Mouse (Mus musculus) heart, embryonic 13.5 days (tissue): ENCODE data around the gene 1700025G04Rik. TPM values are rescaled to one million over a fixed set of nuclear protein-coding genes. Genes with fewer than 3 reads are reported as not detected.

Experiments
- ATAC-seq: fragments of 200-750 bp; cut with Nextera tagmentation; 2 replicates; pipeline ENCODE4 v1.8.0; 2017; ENCODE audit warnings: moderate TSS enrichment; ENCODE audit not compliant: insufficient number of reproducible peaks, low FRiP score, low TSS enrichment; ENCODE audit errors: extremely low read depth
- H3K27ac ChIP-seq: fragments of 300-500 bp; sonication (generic); replicated peaks from 2 replicates; pipeline ENCODE4 v1.5.1; 2015; ENCODE audit warnings: moderate library complexity, mild to moderate bottlenecking, inconsistent platforms
- H3K27me3 ChIP-seq: fragments of 300-500 bp; sonication (generic); replicated peaks from 2 replicates; pipeline ENCODE4 v1.6.1; 2015; ENCODE audit warnings: mild to moderate bottlenecking, inconsistent platforms
- H3K36me3 ChIP-seq: fragments of 300-500 bp; sonication (generic); 2 replicates; pipeline ENCODE4 v1.6.1; 2015; ENCODE audit warnings: mild to moderate bottlenecking, inconsistent platforms
- H3K4me1 ChIP-seq: fragments of 300-500 bp; sonication (generic); 2 replicates; pipeline ENCODE4 v1.6.1; 2015; ENCODE audit warnings: inconsistent platforms
- H3K4me2 ChIP-seq: fragments of 300-500 bp; sonication (generic); 2 replicates; pipeline ENCODE4 v1.6.1; 2015; ENCODE audit warnings: inconsistent platforms, mild to moderate bottlenecking, moderate library complexity
- H3K4me3 ChIP-seq: fragments of 300-500 bp; sonication (generic); 2 replicates; pipeline ENCODE4 v1.5.1; 2015; ENCODE audit warnings: moderate library complexity, mild to moderate bottlenecking, inconsistent platforms
- H3K9ac ChIP-seq: fragments of 300-500 bp; sonication (generic); 2 replicates; pipeline ENCODE4 v1.6.1; 2015; ENCODE audit warnings: inconsistent platforms, mild to moderate bottlenecking, moderate library complexity
- H3K9me3 ChIP-seq: fragments of 300-500 bp; sonication (generic); 2 replicates; pipeline ENCODE4 v1.6.1; 2016; ENCODE audit warnings: inconsistent platforms
- WGBS: fragments of 180-500 bp; shearing (Covaris S2); methylation state at CpG from one replicate; pipeline ENCODE4 v1.1.7; 2015; ENCODE audit warnings: mixed read lengths; 5-methylcytosine and 5-hydroxymethylcytosine counted together
- polyA plus RNA-seq: library from polyadenylated mRNA; unstranded; fragments of >200 nt; fragmentation: Nextera tagmentation; extraction: Ambion mirVana; gene quantifications from 2 replicates; pipeline ENCODE4 v1.2.1, GENCODE M21; 2015

The 1700025G04Rik gene
- polyA plus RNA-seq, 1 experiment from 2014 or later = 24.3 TPM

DNA sequence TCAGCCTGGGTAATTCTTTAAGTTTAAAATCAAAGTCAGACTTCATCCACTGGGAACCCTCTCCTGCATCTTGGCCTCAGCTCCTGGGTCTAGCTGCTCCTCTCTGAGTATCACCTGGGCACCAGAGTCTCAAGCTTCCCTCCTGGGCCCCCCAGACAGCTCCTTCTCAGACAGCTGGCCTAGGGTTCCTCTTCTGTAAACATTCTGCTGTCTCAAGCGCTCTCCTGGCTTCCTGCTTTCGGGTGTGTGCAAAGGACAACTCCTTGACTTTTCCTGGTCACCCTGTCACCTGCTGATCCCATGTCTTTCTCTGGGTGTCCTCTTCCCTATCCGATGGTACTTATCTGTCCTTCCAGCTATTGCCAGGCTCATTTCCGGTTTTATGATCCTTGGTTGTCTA is 99.3 kb downstream of the 1700025G04Rik start:
- 71% methylated on average over 4 of the region's 4 CpGs for WGBS
- ATAC-seq = no peak
- H3K4me3 ChIP-seq = no peak overlapping the region
- no peak overlapping the region for H3K9ac ChIP-seq
- peaks cover 5% of the 10 kb centered on the region for H3K9me3 ChIP-seq
- no peak overlapping the region for H3K4me2 ChIP-seq
- no peaks in the 10 kb centered on the region for H3K27me3 ChIP-seq
- peaks cover 4% of the 10 kb centered on the region for H3K36me3 ChIP-seq
- peaks cover 24% of the 10 kb centered on the region for H3K4me1 ChIP-seq
- no peak overlapping the region for H3K27ac ChIP-seq

DNA sequence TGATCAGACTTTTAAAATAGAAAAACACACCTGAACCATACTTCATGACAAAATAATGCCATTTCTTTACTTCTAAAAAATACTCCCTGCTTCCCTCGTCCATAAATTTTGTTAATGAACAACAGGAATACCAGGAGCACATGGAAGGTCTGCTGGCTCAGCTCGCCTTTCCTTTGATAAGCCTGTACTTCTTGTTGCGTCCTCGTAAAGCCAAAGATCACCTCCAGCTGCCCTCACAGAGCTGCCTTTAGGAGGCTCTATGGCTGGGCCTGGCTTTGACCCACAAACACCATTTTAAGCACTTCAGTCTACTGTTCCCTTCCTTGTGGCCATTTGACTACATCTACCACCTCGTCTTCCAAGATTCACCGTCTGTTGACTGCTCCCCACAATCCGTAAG is 101.2 kb downstream of the 1700025G04Rik start:
- ATAC-seq = no peak
- no peaks in the 10 kb centered on the region for H3K27me3 ChIP-seq
- no peak overlapping the region for H3K9ac ChIP-seq
- H3K4me2 ChIP-seq = no peak overlapping the region
- H3K27ac ChIP-seq = no peak overlapping the region
- 73% methylated on average over 7 of the region's 7 CpGs for WGBS
- H3K4me1 ChIP-seq = peaks cover 24% of the 10 kb centered on the region
- H3K36me3 ChIP-seq = peaks cover 4% of the 10 kb centered on the region
- peaks cover 5% of the 10 kb centered on the region for H3K9me3 ChIP-seq
- H3K4me3 ChIP-seq = no peak overlapping the region

DNA sequence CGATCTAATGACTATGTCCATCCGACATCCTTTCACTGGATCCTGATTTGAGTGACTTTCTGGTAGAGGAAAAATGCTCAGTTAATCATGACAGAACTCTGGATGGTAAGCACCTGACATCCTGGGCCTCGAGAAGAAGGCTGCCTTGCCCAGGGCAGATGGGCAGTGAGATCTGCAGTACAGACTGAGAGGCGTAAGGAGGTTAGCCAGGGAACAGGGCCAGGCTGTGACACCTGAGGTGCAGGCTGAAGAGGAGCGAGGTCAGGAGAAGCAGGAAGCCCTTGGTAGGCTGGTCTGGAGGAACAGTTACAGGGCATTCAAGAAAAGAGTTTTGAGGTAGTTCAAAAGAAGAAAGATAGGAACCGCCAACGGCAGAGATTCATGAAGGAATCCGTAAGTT is 101.9 kb downstream of the 1700025G04Rik start:
- Histone ChIP-seq H3K9me3 (peaks cover 5% of the 10 kb centered on the region), H3K4me2 (no peak overlapping the region), H3K36me3 (peaks cover 4% of the 10 kb centered on the region), H3K27me3 (no peaks in the 10 kb centered on the region), H3K4me3 (no peak overlapping the region), H3K9ac (no peak overlapping the region), H3K27ac (no peak overlapping the region), H3K4me1 (peaks cover 24% of the 10 kb centered on the region)
- no peak for ATAC-seq
- 83% methylated on average over 8 of the region's 8 CpGs for WGBS

- Histone ChIP-seq H3K27ac (peak overlapping the region; percentile 34), H3K9ac (no peak overlapping the region), H3K4me1 (peaks cover 24% of the 10 kb centered on the region), H3K4me2 (no peak overlapping the region), H3K4me3 (no peak overlapping the region), H3K9me3 (no peaks in the 10 kb centered on the region), H3K27me3 (no peaks in the 10 kb centered on the region), H3K36me3 (no peaks in the 10 kb centered on the region; the same call in 1 of the 2 replicates)
- ATAC-seq = peak; percentile 51; the same call in 1 of the 2 replicates
- 47% methylated on average over 11 of the region's 11 CpGs for WGBS
These were observed 103.7 kb downstream of the 1700025G04Rik start for GRCm38 (mm10) chr1:151986024-151986778.

DNA sequence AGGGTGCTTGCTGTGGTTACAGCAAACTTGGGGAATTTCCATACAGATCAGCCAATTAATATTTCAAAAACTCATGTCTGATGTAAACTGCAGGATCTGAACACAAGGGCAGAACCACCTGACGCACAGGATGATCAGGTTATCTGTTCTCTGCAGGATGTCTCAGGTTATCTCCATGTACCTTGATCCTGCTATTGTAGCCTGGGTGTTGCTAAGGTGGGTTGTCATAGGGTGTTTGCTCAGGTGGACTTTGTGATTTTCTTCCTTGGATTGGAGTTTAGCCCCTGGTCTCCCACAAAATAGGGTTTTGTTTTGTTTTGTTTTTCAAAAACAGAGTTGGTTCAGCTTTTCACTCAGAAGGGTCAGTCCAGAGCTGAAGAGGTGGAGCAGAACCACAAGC is 104.9 kb downstream of the 1700025G04Rik start:
- Histone ChIP-seq H3K36me3 (no peaks in the 10 kb centered on the region), H3K9ac (no peak overlapping the region), H3K4me2 (no peak overlapping the region), H3K4me3 (no peak overlapping the region), H3K27ac (no peak overlapping the region), H3K4me1 (peaks cover 31% of the 10 kb centered on the region), H3K9me3 (no peaks in the 10 kb centered on the region), H3K27me3 (no peaks in the 10 kb centered on the region)
- 83% methylated on average over 1 of the region's 1 CpGs for WGBS
- ATAC-seq = no peak

- Histone ChIP-seq H3K36me3 (peaks cover 2% of the 10 kb centered on the region; the same call in 1 of the 2 replicates), H3K27ac (no peak overlapping the region), H3K4me2 (no peak overlapping the region), H3K4me1 (peaks cover 35% of the 10 kb centered on the region), H3K27me3 (no peaks in the 10 kb centered on the region), H3K9ac (no peak overlapping the region), H3K9me3 (no peaks in the 10 kb centered on the region), H3K4me3 (no peak overlapping the region)
- WGBS = 70% methylated on average over 4 of the region's 4 CpGs
- ATAC-seq = no peak
These were observed 105.9 kb downstream of the 1700025G04Rik start for GRCm38 (mm10) chr1:151983991-151984390.

DNA sequence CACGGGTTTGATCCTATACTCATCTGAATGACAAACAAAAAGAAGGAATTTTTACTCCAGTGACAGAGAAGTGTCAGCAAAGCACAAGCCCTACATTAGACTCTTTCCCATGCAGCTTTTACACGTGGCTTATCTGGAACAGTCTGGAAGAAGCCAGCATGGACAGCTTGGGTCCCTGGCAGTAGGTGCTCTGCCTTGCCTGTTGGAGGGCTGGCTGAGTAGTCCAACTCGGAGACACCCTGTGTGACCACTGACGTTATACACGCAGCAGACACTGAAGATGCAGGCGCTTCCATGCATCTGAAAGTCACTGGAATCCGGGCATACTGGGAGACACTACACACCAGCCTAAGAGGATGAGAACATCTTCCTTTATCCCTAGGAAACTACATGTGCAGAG is 109.4 kb downstream of the 1700025G04Rik start:
- no peak overlapping the region for H3K9ac ChIP-seq

DNA sequence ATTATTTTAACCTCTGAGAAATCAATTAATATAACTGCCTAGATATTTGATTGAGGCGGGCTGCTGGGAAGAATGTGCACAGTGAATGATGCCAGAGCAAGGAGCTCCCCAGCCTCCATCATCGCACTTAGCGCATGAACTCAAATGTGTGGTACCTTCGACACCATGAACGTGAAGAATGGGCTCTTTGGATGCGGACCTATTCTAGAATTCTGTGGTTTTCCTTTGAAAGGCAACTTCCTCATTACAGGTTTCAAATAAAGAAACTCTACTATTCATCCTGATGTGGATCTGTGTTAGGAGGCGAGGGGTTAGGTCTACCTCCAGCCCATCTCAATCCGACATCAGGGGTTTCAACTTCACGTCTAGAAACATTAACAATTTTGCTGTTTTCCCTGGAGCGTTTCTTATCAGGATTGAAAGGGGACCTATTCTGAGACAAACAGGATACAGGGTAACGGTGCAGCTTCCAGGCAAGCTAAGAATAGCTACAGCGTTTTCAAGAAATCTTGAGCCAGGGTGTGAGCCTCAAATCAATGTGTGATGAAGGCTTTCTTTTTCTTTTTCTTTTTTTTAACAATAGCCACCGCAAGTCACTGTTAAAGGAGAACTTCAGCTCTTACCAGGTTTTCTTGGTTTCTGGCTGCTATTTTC is 110.0 kb downstream of the 1700025G04Rik start:
- no peak for ATAC-seq

More for the DNA sequence above, 109.4 kb downstream of the 1700025G04Rik start:
- Histone ChIP-seq H3K4me1 (peaks cover 16% of the 10 kb centered on the region), H3K36me3 (peaks cover 8% of the 10 kb centered on the region; the same call in 1 of the 2 replicates), H3K27ac (peak overlapping the region; percentile 32; the same call in 1 of the 2 replicates), H3K4me3 (no peak overlapping the region), H3K9me3 (no peaks in the 10 kb centered on the region), H3K27me3 (no peaks in the 10 kb centered on the region), H3K4me2 (peak overlapping the region; percentile 16; the same call in 1 of the 2 replicates)
- ATAC-seq = no peak
- WGBS = 50% methylated on average over 7 of the region's 7 CpGs

GRCm38 (mm10) chr1:151978751-151979150 is 111.2 kb downstream of the 1700025G04Rik start:
- no peak overlapping the region for H3K27ac ChIP-seq
- no peak overlapping the region for H3K4me2 ChIP-seq
- H3K27me3 ChIP-seq = no peaks in the 10 kb centered on the region
- no peaks in the 10 kb centered on the region for H3K9me3 ChIP-seq
- WGBS = 84% methylated on average over 15 of the region's 15 CpGs
- peaks cover 8% of the 10 kb centered on the region; the same call in 1 of the 2 replicates for H3K36me3 ChIP-seq
- ATAC-seq = no peak
- no peak overlapping the region for H3K4me3 ChIP-seq
- no peak overlapping the region for H3K9ac ChIP-seq
- peaks cover 33% of the 10 kb centered on the region for H3K4me1 ChIP-seq

More for the DNA sequence above, 110.0 kb downstream of the 1700025G04Rik start:
- peak overlapping the region; percentile 32; the same call in 1 of the 2 replicates for H3K27ac ChIP-seq
- no peaks in the 10 kb centered on the region for H3K27me3 ChIP-seq
- H3K9ac ChIP-seq = no peak overlapping the region
- WGBS = 48% methylated on average over 13 of the region's 13 CpGs
- peaks cover 8% of the 10 kb centered on the region; the same call in 1 of the 2 replicates for H3K36me3 ChIP-seq
- H3K4me3 ChIP-seq = no peak overlapping the region
- H3K9me3 ChIP-seq = no peaks in the 10 kb centered on the region
- peaks cover 22% of the 10 kb centered on the region for H3K4me1 ChIP-seq
- peak overlapping the region; percentile 16; the same call in 1 of the 2 replicates for H3K4me2 ChIP-seq

DNA sequence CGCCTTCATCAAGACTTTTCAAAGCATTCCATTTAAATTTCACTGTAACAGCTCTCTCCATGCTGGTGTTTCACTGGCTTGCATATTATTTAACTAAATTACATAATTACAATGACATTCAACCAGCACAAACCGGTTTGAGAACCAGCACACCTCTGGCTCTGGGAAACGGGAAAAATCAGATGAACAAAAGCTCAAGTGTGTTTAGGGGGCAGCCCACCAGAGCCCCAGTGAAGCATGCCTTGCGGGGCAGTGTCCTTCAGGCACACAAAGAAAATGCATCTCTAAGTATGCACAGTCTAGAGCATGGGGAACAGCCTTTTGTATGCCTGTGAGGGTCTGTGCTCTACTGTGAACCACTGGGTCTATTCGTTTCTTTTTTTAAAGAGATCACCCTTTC is 112.3 kb downstream of the 1700025G04Rik start:
- ATAC-seq = no peak
- peaks cover 8% of the 10 kb centered on the region; the same call in 1 of the 2 replicates for H3K36me3 ChIP-seq
- peaks cover 44% of the 10 kb centered on the region for H3K4me1 ChIP-seq
- H3K9ac ChIP-seq = no peak overlapping the region
- no peak overlapping the region for H3K27ac ChIP-seq
- H3K27me3 ChIP-seq = no peaks in the 10 kb centered on the region
- 74% methylated on average over 5 of the region's 5 CpGs for WGBS
- no peak overlapping the region for H3K4me3 ChIP-seq
- H3K9me3 ChIP-seq = no peaks in the 10 kb centered on the region
- H3K4me2 ChIP-seq = no peak overlapping the region

- no peak for ATAC-seq
- Histone ChIP-seq H3K4me3 (no peak overlapping the region), H3K36me3 (peaks cover 8% of the 10 kb centered on the region; the same call in 1 of the 2 replicates), H3K9ac (no peak overlapping the region), H3K27me3 (no peaks in the 10 kb centered on the region), H3K27ac (no peak overlapping the region), H3K9me3 (no peaks in the 10 kb centered on the region), H3K4me1 (peaks cover 49% of the 10 kb centered on the region), H3K4me2 (no peak overlapping the region)
- WGBS = 81% methylated on average over 3 of the region's 3 CpGs
These were observed 113.1 kb downstream of the 1700025G04Rik start for GRCm38 (mm10) chr1:151976850-151977249.
